8 mouse cellular contexts compared by ENCODE assay signal in genomic region chr16:14362099-14362820, GRCm38 (mm10). TPM values are rescaled to one million over a fixed set of nuclear protein-coding genes. Genes with fewer than 3 reads are reported as not detected.
DNase-seq lines count a peak whose midpoint lies in the region; ATAC-seq and TF ChIP-seq lines count a peak whose summit lies in the region.

No protein-coding gene starts in this region.

- peak overlapping the region; percentile 79 for H3K4me3 ChIP-seq in kidney, postnatal 0 days (replicated peaks; ENCODE audit: low read depth, low read length)

- H3K27me3 ChIP-seq in kidney, postnatal 0 days (ENCODE audit: insufficient read depth, low read length) = no peaks in the 10 kb centered on the region

- H3K9ac ChIP-seq in kidney, postnatal 0 days (ENCODE audit: low read depth, low read length) = peak overlapping the region; percentile 86

- H3K4me2 ChIP-seq in kidney, postnatal 0 days (ENCODE audit: low read length) = peak overlapping the region; percentile 81

- H3K4me1 ChIP-seq in kidney, postnatal 0 days (replicated peaks; ENCODE audit: insufficient read depth, low read length) = peaks cover 5% of the 10 kb centered on the region

- peak; percentile 13 for DNase-seq in kidney, postnatal 0 days (ENCODE audit: low spot score)
- DNase-seq in kidney, adult 8-10 months = no peak
- peak; percentile 47 for DNase-seq in T-cell, adult 2 months (ENCODE audit: low spot score)
- DNase-seq in forelimb bud, embryonic 11.5 days (ENCODE audit: low read depth, low spot score) = peak; percentile 4
- no peak for DNase-seq in right cerebral cortex, postnatal 4 days
- DNase-seq in thymus, postnatal 4 days = no peak
- no peak for DNase-seq in thymus, postnatal 36 days

- H3K27ac ChIP-seq in kidney, postnatal 0 days = peak overlapping the region; percentile 81; the same call in 1 of the 2 replicates

- no peak for TF ChIP-seq CTCF in kidney, postnatal 0 days (IDR thresholded peaks at IDR 0.05; ENCODE audit: low read depth)

- 34% methylated on average over 7 of the region's 7 CpGs for WGBS in kidney, postnatal 0 days

- ATAC-seq in kidney, postnatal 0 days (replicated peaks; ENCODE audit: low FRiP score, low read depth) = no peak
- 0 out of 2 replicates have a peak, but pooled peaks have one; percentile 7 for ATAC-seq in megakaryocyte, adult 5-6 weeks (ENCODE audit: poor library complexity, severe bottlenecking)

- no peaks in the 10 kb centered on the region for H3K36me3 ChIP-seq in kidney, postnatal 0 days (ENCODE audit: insufficient read depth, low read length)

- no peaks in the 10 kb centered on the region for H3K9me3 ChIP-seq in kidney, postnatal 0 days (replicated peaks; ENCODE audit: low read length)

RNA-seq across cellular contexts. Expression of gene Abcc1, which starts 0.9 kb away (rescaled TPM):
- polyA plus RNA-seq in kidney, postnatal 0 days (2015; fragmentation: Nextera tagmentation; extraction: Ambion mirVana) = 11.6 and 11.8 TPM in 2 replicates
- total RNA-seq in megakaryocyte, adult 5-6 weeks (2015) = 13.3 and 18.0 TPM in 2 replicates
- total RNA-seq in megakaryocyte, adult 5-6 weeks (2017) = 16.6 and 17.4 TPM in 2 replicates

RNA-seq across cellular contexts. Expression of gene Fopnl, which starts 45.1 kb away (rescaled TPM):
- 144 and 149 TPM in 2 replicates for polyA plus RNA-seq in kidney, postnatal 0 days (2015; fragmentation: Nextera tagmentation; extraction: Ambion mirVana)
- 70.0 and 77.0 TPM in 2 replicates for total RNA-seq in megakaryocyte, adult 5-6 weeks (2015)
- 31.8 and 39.4 TPM in 2 replicates for total RNA-seq in megakaryocyte, adult 5-6 weeks (2017)

Comparison
In these comparisons a context has a peak if more than half of its experiments do, and no peak if none do; other contexts are left out.
1. DNase-seq: peak in kidney, postnatal 0 days (single experiment), T-cell, adult 2 months (single experiment) and forelimb bud, embryonic 11.5 days (single experiment); none in kidney, adult 8-10 months (0 of 2), right cerebral cortex, postnatal 4 days (single experiment), thymus, postnatal 4 days (single experiment) and thymus, postnatal 36 days (0 of 2).